Mouse (Mus musculus): ENCODE measurements around the gene Nes. TPM values are rescaled to one million over a fixed set of nuclear protein-coding genes. Genes with fewer than 3 reads are reported as not detected.
A peak's percentile ranks its signal among the peaks of the same experiment; 100 is the strongest.

The Nes gene
- polyA plus RNA-seq, 1 experiment from 2014 or later, result 34.6 TPM

DNA sequence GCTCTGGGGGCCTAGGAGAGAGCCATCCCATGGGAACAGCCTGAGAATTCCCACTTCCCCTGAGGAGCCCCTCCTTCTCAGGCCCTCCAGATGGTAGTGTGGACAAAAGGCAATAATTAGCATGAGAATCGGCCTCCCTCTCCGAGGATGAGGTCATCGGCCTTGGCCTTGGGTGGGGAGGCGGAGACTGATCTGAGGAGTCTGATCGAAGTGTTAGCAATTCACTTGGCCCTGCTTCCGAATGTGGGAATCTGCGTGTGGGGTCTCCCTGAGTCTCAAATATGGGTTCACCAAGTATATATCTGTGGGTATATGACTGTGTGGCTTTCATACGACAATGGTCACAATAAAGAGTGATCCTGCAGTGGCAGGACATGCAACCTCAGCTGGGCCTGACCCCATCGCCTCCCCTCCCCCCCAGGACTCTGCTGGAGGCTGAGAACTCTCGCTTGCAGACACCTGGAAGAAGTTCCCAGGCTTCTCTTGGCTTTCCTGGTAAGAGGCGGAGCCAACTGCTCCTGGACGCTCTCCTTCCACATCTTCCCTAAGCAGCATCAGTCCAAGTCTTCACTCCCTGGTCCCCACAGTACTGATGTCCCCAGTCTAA is 3.6 kb downstream of the Nes start:
- 0 out of 2 replicates have a peak overlapping the region, but pooled peaks have one; percentile 8 for H3K27ac ChIP-seq
- H3K9ac ChIP-seq, result peak overlapping the region; percentile 78; the same call in 1 of the 2 replicates
- peak overlapping the region; percentile 64 for H3K4me3 ChIP-seq (replicated peaks)
- no peaks in the 10 kb centered on the region for H3K9me3 ChIP-seq (replicated peaks)
- H3K4me1 ChIP-seq, result peaks cover 66% of the 10 kb centered on the region
- H3K27me3 ChIP-seq, result no peaks in the 10 kb centered on the region
- 27% methylated on average over 12 of the region's 12 CpGs for WGBS
- ATAC-seq (replicated peaks; ENCODE audit: low FRiP score), result no peak
- peak overlapping the region; percentile 97 for H3K4me2 ChIP-seq
- peaks cover 38% of the 10 kb centered on the region for H3K36me3 ChIP-seq

DNA sequence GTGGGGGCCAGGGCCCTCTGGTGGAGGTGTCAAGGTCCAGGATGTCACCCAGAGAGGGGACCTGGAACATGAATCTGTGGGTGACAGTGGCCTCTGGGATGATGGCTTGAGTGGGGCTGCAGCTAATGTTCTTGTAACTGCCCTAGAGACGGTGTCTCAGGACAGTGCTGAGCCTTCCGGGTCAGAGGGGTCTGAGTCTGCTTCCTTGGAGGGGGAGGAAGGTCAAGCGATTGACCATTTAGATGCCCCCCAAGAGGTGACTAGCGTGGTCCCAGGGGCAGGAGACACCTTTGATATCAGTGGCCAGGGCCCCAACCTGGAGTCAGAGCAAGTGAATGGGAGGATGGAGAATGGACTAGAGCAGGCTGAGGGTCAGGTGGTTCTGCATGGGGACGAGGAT is 8.6 kb downstream of the Nes start:
- no peak overlapping the region for H3K9ac ChIP-seq
- H3K4me2 ChIP-seq, result no peak overlapping the region
- no peak overlapping the region for H3K27ac ChIP-seq
- no peaks in the 10 kb centered on the region for H3K27me3 ChIP-seq
- no peak overlapping the region for H3K4me3 ChIP-seq (replicated peaks)
- WGBS, result 87% methylated on average over 5 of the region's 5 CpGs
- peaks cover 38% of the 10 kb centered on the region for H3K36me3 ChIP-seq
- ATAC-seq (replicated peaks; ENCODE audit: low FRiP score), result no peak
- H3K9me3 ChIP-seq (replicated peaks), result no peaks in the 10 kb centered on the region
- H3K4me1 ChIP-seq, result peaks cover 71% of the 10 kb centered on the region

DNA sequence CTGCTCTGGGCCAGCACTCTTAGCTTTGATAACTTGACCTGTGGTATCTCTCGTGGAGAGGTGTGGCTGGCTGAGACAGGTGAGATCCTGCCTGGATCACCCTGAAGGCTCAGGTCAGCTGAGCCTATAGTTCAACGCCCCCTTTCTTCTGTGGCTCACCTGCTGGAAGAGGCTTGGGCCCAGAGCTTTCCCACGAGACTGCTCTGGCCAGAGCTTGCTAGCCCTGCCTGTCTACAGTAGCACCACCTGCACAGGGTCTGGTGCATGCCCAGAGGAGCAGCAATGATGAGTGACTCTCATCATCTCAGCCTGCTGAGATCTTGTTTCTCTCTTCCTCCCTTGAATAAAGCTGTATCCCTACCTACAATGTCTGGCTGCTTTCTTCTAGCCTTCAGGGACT is 9.2 kb downstream of the Nes start:
- 41% methylated on average over 3 of the region's 3 CpGs for WGBS
- no peak for ATAC-seq (replicated peaks; ENCODE audit: low FRiP score)
- Histone ChIP-seq H3K36me3 (peaks cover 33% of the 10 kb centered on the region), H3K9ac (no peak overlapping the region), H3K27me3 (no peaks in the 10 kb centered on the region), H3K4me1 (peaks cover 73% of the 10 kb centered on the region), H3K4me3 (replicated peaks) (no peak overlapping the region), H3K4me2 (no peak overlapping the region), H3K27ac (peak overlapping the region; percentile 95), H3K9me3 (replicated peaks) (no peaks in the 10 kb centered on the region)

DNA sequence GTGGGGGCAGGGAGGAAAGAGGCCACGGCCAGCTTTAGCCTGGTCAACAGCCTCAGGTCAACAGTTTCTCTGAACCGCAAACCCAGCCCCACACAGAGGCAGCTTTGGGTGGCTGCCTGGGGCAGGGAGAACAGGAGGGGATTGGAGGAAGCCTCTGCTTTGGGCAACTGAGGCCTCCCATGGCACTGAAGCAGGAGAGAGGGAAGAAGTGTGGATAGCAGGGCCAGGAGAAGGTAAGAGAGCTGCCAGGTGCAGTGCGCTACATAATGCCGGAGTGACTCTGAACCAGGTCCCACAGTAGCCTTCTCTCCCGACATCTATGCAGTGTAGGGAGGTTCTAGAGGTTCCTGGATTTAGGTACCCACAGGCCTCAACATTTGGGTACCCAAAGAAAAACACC is 9.8 kb downstream of the Nes start:
- Histone ChIP-seq H3K4me1 (peaks cover 79% of the 10 kb centered on the region), H3K27me3 (no peaks in the 10 kb centered on the region), H3K4me2 (no peak overlapping the region), H3K9ac (no peak overlapping the region), H3K4me3 (replicated peaks) (no peak overlapping the region), H3K9me3 (replicated peaks) (no peaks in the 10 kb centered on the region), H3K27ac (peak overlapping the region; percentile 95), H3K36me3 (peaks cover 26% of the 10 kb centered on the region)
- WGBS, result 42% methylated on average over 5 of the region's 5 CpGs
- ATAC-seq (replicated peaks; ENCODE audit: low FRiP score), result no peak

DNA sequence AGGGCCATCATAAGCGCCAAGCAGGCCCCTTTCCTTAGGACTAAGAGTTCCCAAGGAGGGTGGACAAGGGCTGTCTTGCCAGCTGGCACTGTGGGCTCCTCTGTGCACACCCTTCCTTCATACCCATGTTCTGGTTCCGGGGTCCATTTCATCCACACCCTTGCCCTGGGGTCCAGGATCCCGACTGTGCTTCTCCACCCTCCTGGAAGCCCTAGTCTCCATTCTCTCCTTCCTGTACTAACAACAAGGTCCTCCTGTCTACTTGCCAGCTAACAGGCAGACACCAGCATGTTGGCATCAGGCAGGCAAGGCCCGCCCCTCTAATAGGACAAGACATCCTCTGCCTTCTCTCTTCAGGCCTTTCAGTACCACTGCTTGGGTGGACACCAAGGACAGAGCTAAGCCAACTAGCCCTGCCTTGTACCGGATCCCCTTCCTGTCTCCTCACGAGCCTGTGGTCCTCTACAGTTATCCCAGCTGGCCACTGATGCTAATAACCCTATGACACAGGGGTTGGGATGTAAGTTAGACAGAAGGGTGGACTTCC is 10.4 kb downstream of the Nes start:
- ATAC-seq (replicated peaks; ENCODE audit: low FRiP score), result no peak
- Histone ChIP-seq H3K4me3 (replicated peaks) (no peak overlapping the region), H3K9me3 (replicated peaks) (no peaks in the 10 kb centered on the region), H3K4me1 (peaks cover 85% of the 10 kb centered on the region), H3K4me2 (no peak overlapping the region), H3K27ac (peak overlapping the region; percentile 95), H3K36me3 (peaks cover 21% of the 10 kb centered on the region), H3K27me3 (no peaks in the 10 kb centered on the region), H3K9ac (no peak overlapping the region)
- WGBS, result 78% methylated on average over 6 of the region's 6 CpGs

DNA sequence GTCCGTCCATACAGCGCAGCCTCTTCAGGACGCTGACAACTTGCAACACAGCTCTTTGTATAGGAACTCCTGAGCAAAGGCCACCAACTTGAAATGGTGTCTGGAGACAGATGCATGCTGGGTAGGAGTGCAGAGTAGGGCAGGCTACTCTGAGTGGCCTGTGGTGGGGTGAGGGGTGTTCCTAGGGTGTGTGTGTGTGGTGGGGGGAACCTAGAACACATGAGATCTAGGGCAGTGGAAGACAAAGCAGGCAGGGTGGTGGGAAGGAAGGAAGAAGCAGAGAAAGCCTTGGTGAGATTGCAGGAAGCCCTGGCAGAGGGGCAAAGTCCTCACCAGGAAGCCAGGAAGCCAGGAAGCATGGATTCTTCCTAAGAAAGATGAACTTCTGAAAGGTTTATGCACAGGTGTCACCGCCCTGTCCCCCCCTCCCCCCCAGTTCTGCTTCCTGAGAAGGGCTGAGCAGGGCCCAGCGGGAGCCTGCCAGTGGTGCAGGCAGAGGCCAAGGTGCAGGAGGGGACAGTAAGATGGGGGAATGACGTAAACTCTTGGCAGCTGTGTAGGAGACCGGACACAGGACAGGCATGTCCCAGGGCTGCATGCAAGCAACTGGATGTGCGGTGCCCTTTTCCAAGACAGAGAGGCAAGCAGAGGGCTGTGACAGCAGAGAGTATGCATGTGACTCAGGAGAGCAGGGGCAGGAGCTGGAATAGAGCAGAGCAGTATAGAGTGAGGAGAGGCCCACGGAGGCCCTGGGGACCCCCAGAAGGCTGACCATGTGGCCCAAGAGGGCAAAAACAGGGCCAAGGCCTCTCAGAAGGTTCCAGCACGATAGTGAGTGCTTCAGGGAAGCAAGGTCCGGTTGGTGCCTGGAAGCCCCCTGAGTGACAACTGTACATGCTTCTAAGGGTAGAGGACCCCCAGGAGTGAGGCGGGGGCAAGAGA is 11.3 kb downstream of the Nes start:
- no peaks in the 10 kb centered on the region for H3K27me3 ChIP-seq
- WGBS, result 29% methylated on average over 12 of the region's 12 CpGs
- ATAC-seq (replicated peaks; ENCODE audit: low FRiP score), result peak; percentile 37
- peak overlapping the region; percentile 34 for H3K9ac ChIP-seq
- H3K4me1 ChIP-seq, result peaks cover 92% of the 10 kb centered on the region
- H3K4me3 ChIP-seq (replicated peaks), result peak overlapping the region; percentile 6; the same call in 1 of the 2 replicates
- H3K9me3 ChIP-seq (replicated peaks), result no peaks in the 10 kb centered on the region
- H3K36me3 ChIP-seq, result peaks cover 12% of the 10 kb centered on the region
- H3K27ac ChIP-seq, result peak overlapping the region; percentile 95
- peak overlapping the region; percentile 49 for H3K4me2 ChIP-seq

DNA sequence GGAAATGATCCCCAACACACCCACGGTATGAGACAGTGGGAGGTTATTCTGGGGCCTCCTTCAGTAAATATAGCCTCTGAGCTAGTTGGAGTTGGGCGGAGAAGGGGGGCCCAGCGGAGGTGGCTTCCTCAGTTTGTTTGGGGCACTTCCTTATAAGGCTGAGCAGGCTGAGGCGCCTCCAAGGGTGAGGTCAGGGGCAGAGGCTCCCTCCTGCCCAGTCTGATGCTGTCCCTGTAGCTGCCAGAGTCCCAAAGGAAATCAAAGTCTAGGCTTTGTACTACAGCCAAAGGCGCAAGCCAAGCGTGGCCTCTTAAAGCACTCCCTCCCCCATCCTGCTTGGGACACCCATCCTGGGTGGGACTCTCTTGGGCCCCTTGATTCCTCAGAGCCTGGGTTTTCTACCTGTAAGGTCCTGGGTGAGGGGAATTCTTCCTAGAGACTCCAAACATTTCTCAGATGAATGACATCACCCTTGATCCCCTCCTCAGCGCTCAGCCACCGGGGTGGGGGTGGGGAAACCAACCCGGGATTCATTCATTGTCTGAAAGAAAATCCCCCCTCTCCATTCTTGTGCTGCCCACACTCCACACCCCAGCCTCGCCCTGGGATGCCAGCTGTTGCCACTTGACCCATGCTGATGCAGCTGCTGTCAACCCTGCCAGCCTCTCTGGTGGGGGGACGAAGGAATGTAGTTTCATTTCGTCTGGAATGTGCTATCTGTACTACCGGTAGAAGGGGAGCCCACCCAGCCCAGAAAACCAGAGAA is 12.1 kb downstream of the Nes start:
- Histone ChIP-seq H3K36me3 (peaks cover 3% of the 10 kb centered on the region; the same call in 1 of the 2 replicates), H3K9me3 (replicated peaks) (no peaks in the 10 kb centered on the region), H3K9ac (peak overlapping the region; percentile 34; the same call in 1 of the 2 replicates), H3K4me1 (peaks cover 98% of the 10 kb centered on the region), H3K4me3 (replicated peaks) (peak overlapping the region; percentile 6; the same call in 1 of the 2 replicates), H3K4me2 (peak overlapping the region; percentile 49), H3K27me3 (no peaks in the 10 kb centered on the region), H3K27ac (peak overlapping the region; percentile 95)
- WGBS, result 4% methylated on average over 13 of the region's 13 CpGs
- ATAC-seq (replicated peaks; ENCODE audit: low FRiP score), result peak; percentile 74

DNA sequence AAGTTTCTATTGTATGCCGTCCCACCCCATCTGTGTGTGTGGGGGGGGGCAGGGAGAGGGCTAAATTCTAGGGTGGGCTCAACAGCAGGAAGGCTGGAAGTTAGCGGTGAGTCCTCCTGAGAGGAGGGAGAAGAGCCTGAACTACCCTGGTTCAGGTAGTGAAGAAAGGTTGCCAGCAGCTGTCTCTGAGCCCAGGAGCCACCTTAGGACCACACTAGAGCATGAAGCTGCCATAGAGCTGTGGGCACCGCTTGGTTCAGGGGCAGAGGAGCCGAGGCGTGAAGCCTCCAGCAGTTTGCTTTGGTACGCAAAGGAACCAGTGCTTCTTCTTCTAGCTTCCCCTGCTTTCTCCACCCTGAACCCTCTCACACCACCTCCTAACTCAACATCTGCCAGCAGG is 12.7 kb downstream of the Nes start:
- peak overlapping the region; percentile 95 for H3K27ac ChIP-seq
- H3K27me3 ChIP-seq, result peaks cover 3% of the 10 kb centered on the region
- no peaks in the 10 kb centered on the region for H3K9me3 ChIP-seq (replicated peaks)
- no peaks in the 10 kb centered on the region for H3K36me3 ChIP-seq
- peaks cover 96% of the 10 kb centered on the region for H3K4me1 ChIP-seq
- peak overlapping the region; percentile 6; the same call in 1 of the 2 replicates for H3K4me3 ChIP-seq (replicated peaks)
- no peak for ATAC-seq (replicated peaks; ENCODE audit: low FRiP score)
- WGBS, result 42% methylated on average over 6 of the region's 6 CpGs
- no peak overlapping the region for H3K9ac ChIP-seq
- peak overlapping the region; percentile 49 for H3K4me2 ChIP-seq

DNA sequence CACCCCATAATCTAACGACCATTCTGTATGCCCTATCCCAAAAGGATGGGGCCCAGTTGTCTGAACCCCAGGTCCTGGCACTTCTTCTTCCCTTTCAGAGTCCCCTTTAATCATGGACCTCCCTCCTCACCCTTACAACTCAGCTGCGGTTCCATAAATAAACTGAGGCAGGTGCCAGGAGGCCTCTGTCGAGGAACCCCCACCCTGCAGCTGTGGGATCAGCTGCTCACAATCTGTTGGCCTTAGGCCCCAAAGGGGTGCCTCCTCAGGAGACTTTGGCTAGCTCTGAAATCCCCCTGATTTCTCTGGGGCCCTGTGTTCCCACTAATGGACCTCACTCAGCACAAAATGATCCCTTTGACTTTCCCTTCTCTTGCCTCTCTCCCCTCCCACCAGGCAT is 13.2 kb downstream of the Nes start:
- Histone ChIP-seq H3K27ac (peak overlapping the region; percentile 95), H3K4me2 (peak overlapping the region; percentile 49; the same call in 1 of the 2 replicates)
- no peak for ATAC-seq (replicated peaks; ENCODE audit: low FRiP score)

DNA sequence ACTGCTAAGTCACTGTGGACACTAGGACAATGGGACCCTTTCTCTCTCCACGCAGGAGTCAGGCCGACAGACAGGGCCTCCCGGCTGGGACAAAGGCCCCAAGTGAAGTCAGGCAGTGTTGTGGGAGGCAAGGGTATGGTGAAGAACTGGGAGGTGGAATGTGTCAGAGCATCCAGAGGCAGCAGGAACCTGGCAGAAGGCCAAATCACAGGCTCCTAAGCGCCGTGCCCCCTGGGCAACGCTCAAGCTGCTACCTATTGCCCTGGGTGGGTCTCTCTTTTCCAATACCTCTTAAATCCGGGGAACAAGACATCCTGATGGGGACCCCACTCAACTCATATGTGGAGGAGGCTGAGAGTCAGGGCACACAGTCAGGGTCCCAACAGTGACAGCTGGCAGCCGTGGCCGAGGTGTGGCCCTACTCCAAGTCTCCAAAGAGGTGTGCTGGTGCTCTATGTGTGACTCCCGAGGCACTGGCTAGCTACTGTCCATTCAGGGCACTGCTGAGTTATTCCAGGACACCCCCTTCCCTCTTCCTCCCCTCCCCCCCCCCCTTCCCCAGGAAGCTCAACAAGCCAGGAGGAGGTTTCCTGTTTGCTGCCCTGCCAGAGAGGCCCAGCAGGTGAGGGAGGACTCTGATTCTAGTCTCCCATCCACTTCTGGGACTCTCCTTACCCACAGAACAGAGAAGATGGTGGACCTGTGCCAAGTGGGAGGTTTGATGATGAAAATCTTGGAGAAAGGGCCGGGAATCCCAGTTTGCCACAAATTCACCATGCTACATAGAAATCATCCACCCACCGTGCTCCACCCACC is 14.8 kb downstream of the Nes start:
- Histone ChIP-seq H3K4me2 (peak overlapping the region; percentile 27; the same call in 1 of the 2 replicates), H3K9ac (0 out of 2 replicates have a peak overlapping the region, but pooled peaks have one; percentile 14), H3K4me3 (replicated peaks) (no peak overlapping the region), H3K36me3 (no peaks in the 10 kb centered on the region), H3K4me1 (peaks cover 76% of the 10 kb centered on the region), H3K27ac (peak overlapping the region; percentile 82), H3K9me3 (replicated peaks) (no peaks in the 10 kb centered on the region), H3K27me3 (peaks cover 24% of the 10 kb centered on the region)
- 38% methylated on average over 12 of the region's 12 CpGs for WGBS
- ATAC-seq (replicated peaks; ENCODE audit: low FRiP score), result no peak

More for the DNA sequence above, 13.2 kb downstream of the Nes start:
- Histone ChIP-seq H3K4me3 (replicated peaks) (no peak overlapping the region), H3K36me3 (no peaks in the 10 kb centered on the region), H3K9ac (0 out of 2 replicates have a peak overlapping the region, but pooled peaks have one; percentile 21), H3K4me1 (peaks cover 92% of the 10 kb centered on the region), H3K27me3 (peaks cover 8% of the 10 kb centered on the region), H3K9me3 (replicated peaks) (no peaks in the 10 kb centered on the region)
- WGBS, result 36% methylated on average over 3 of the region's 3 CpGs

DNA sequence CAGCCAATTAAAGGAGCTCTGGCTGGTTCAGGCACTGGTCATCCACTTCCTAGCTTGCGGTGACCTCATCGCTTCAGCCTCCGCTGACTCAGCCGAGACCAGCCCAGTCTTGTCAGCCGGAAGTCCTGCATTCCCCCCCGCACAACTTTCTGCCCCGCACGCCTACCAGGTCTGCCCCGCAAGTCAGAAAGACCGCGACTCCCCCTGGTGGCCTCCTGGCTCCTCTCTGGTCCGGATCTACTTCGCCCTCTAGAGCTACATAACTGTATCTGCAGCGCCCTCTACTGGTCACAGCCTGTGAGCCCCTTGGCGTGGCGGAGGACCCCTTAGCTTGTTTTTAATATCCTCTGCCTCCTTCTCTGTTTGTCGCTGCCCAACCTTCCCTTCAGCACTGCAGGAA is 16.0 kb downstream of the Nes start:
- peak overlapping the region; percentile 76 for H3K4me2 ChIP-seq
- H3K4me1 ChIP-seq, result peaks cover 64% of the 10 kb centered on the region
- H3K36me3 ChIP-seq, result no peaks in the 10 kb centered on the region
- WGBS, result under 1% methylated on average over 17 of the region's 17 CpGs
- peaks cover 36% of the 10 kb centered on the region for H3K27me3 ChIP-seq
- peak; percentile 73 for ATAC-seq (replicated peaks; ENCODE audit: low FRiP score)
- peak overlapping the region; percentile 82 for H3K27ac ChIP-seq
- no peaks in the 10 kb centered on the region for H3K9me3 ChIP-seq (replicated peaks)
- H3K4me3 ChIP-seq (replicated peaks), result peak overlapping the region; percentile 41
- 0 out of 2 replicates have a peak overlapping the region, but pooled peaks have one; percentile 27 for H3K9ac ChIP-seq
